Mouse (Mus musculus) WW6 (cell line): ENCODE data around the gene Aven.

Experiments
- DNase-seq: peaks from one replicate; pipeline ENCODE4 v3.0.0-alpha.2; 2013; ENCODE audit warnings: low read depth, low spot score

Aven gene

GRCm38 (mm10) chr2:112556527-112556926 lies 63.8 kb downstream of the Aven start:
- DNase-seq, result no peak

- DNase-seq, result no peak
These were observed 64.7 kb downstream of the Aven start for GRCm38 (mm10) chr2:112557453-112557852.

- DNase-seq, result no peak
These were observed 68.8 kb downstream of the Aven start for GRCm38 (mm10) chr2:112561549-112561948.

GRCm38 (mm10) chr2:112565060-112565459 lies 72.3 kb downstream of the Aven start:
- DNase-seq, result no peak

- no peak for DNase-seq
These were observed 73.7 kb downstream of the Aven start for GRCm38 (mm10) chr2:112566290-112567085.

GRCm38 (mm10) chr2:112567786-112568185 lies 75.0 kb downstream of the Aven start:
- no peak for DNase-seq

- DNase-seq, result no peak
These were observed 98.2 kb downstream of the Aven start for GRCm38 (mm10) chr2:112590985-112591384.

- no peak for DNase-seq
These were observed 98.7 kb downstream of the Aven start for GRCm38 (mm10) chr2:112591451-112591871.

- DNase-seq, result no peak
These were observed 100.6 kb downstream of the Aven start for GRCm38 (mm10) chr2:112593322-112593721.

GRCm38 (mm10) chr2:112593781-112594180 lies 101.0 kb downstream of the Aven start:
- DNase-seq, result no peak

- no peak for DNase-seq
These were observed 103.0 kb downstream of the Aven start for GRCm38 (mm10) chr2:112595807-112596206.

GRCm38 (mm10) chr2:112596415-112596814 lies 103.7 kb downstream of the Aven start:
- DNase-seq, result no peak

GRCm38 (mm10) chr2:112597064-112597463 lies 104.3 kb downstream of the Aven start:
- no peak for DNase-seq

GRCm38 (mm10) chr2:112600222-112600621 lies 107.5 kb downstream of the Aven start:
- no peak for DNase-seq

GRCm38 (mm10) chr2:112602487-112602886 lies 109.7 kb downstream of the Aven start:
- DNase-seq, result no peak

GRCm38 (mm10) chr2:112606536-112606935 lies 113.8 kb downstream of the Aven start:
- no peak for DNase-seq

GRCm38 (mm10) chr2:112612628-112613027 lies 119.9 kb downstream of the Aven start:
- no peak for DNase-seq

GRCm38 (mm10) chr2:112614375-112614774 lies 121.6 kb downstream of the Aven start:
- DNase-seq, result no peak

GRCm38 (mm10) chr2:112617206-112617605 lies 124.4 kb downstream of the Aven start:
- DNase-seq, result no peak

- no peak for DNase-seq
These were observed 132.4 kb downstream of the Aven start for GRCm38 (mm10) chr2:112625156-112625555.

- no peak for DNase-seq
These were observed 137.9 kb downstream of the Aven start for GRCm38 (mm10) chr2:112630669-112631068.

GRCm38 (mm10) chr2:112632536-112632935 lies 139.8 kb downstream of the Aven start:
- DNase-seq, result no peak

- DNase-seq, result no peak
These were observed 144.4 kb downstream of the Aven start for GRCm38 (mm10) chr2:112637206-112637605.

- no peak for DNase-seq
These were observed 161.1 kb downstream of the Aven start for GRCm38 (mm10) chr2:112653836-112654235.
